ENCODE assay signal across 8 mouse cellular contexts in the genomic region with DNA sequence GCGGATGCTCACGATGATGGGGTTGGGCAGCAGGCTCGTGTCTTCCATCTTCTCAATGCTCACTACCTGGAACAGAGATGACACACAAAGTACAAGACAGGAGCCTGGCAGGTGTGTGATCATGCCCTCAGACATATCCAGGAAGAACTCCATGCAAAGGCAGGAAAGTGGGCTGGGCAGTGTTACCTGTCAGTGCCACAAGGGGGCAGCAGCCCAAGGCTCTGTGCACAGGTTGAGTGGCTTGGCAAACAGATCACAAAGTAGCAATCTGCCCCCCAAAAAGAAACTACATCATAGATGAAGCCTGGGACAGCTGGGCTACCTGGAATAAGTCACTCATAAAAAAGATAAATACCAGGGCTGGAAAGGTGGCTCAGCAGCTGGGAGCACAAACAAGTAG. TPM values are rescaled to one million over a fixed set of nuclear protein-coding genes. Genes with fewer than 3 reads are reported as not detected.
DNase-seq lines count a peak whose midpoint lies in the region; ATAC-seq and TF ChIP-seq lines count a peak whose summit lies in the region.

No protein-coding gene starts in this region.

- peak; percentile 51 for DNase-seq in CH12.LX (ENCODE audit: extremely low read depth)
- DNase-seq in brain, embryonic 14.5 days (ENCODE audit: low read depth), result peak; percentile 76
- peak; percentile 80 to 84 for DNase-seq in heart, postnatal 36 days
- DNase-seq in layer of hippocampus, adult 9-11 months, result peak; percentile 66
- DNase-seq in lung, postnatal 14 days, result peak; percentile 86
- DNase-seq in retina, adult 2 months (ENCODE audit: low read depth, low spot score), result peak; percentile 33
- DNase-seq in thymus, postnatal 25 days, result peak; percentile 84

- TF ChIP-seq EP300 in CH12.LX (IDR thresholded peaks at IDR 0.05; ENCODE audit: low read length), result no peak

- H3K4me3 ChIP-seq in CH12.LX (replicated peaks in 1 of 3; ENCODE audit: low read depth in 2 of 3, low read length in 2 of 3, poor library complexity in 1 of 3), result no peak overlapping the region
- H3K4me3 ChIP-seq in forebrain, embryonic 12.5 days (replicated peaks), result no peak overlapping the region

- no peak for TF ChIP-seq POLR2A in CH12.LX (IDR thresholded peaks at IDR 0.05; ENCODE audit: low read depth, low read length)
- TF ChIP-seq POLR2A in brain, embryonic 14.5 days (IDR thresholded peaks at IDR 0.05; ENCODE audit: borderline replicate concordance, extremely low read depth, insufficient read depth, insufficient read length, poor library complexity, severe bottlenecking), result no peak

- H3K9ac ChIP-seq in CH12.LX (ENCODE audit: insufficient read depth, low read depth), result no peak overlapping the region
- H3K9ac ChIP-seq in forebrain, embryonic 12.5 days, result no peak overlapping the region

- 55% methylated on average over 3 of the region's 3 CpGs for WGBS in forebrain, embryonic 12.5 days

- peaks cover 0 to 14% of the 10 kb centered on the region in 2 experiments; a peak in 2 of 4 replicates for H3K4me1 ChIP-seq in CH12.LX (ENCODE audit: control insufficient read depth in 1 of 2, insufficient read depth in 2 of 2)
- peaks cover 5% of the 10 kb centered on the region; the same call in 1 of the 2 replicates for H3K4me1 ChIP-seq in forebrain, embryonic 12.5 days

- no peak overlapping the region for H3K4me2 ChIP-seq in CH12.LX (ENCODE audit: insufficient read depth, low read depth, poor library complexity, severe bottlenecking)
- no peak overlapping the region for H3K4me2 ChIP-seq in forebrain, embryonic 12.5 days

- dilution Hi-C loops in CH12.LX (cut with MboI; ENCODE audit: extremely low pct_ligation_motif_present, extremely low pct_unique_long_range_greater_than_20kb, low sequenced_read_pairs), result no loop called here

- no peaks in the 10 kb centered on the region for H3K36me3 ChIP-seq in CH12.LX (replicated peaks in 1 of 2; ENCODE audit: control insufficient read depth in 1 of 2, insufficient read depth in 1 of 2, low read length in 1 of 2)
- H3K36me3 ChIP-seq in forebrain, embryonic 12.5 days (replicated peaks), result no peaks in the 10 kb centered on the region

- intact Hi-C loops in heart, postnatal 36 days (cut with DNase I), result loop anchor here (1.0 to 5.0 kb wide), 3 partner anchors 85 to 130 kb away; partner anchors contain the start of gene Tbc1d8

- TF ChIP-seq RAD21 in CH12.LX (IDR thresholded peaks at IDR 0.05; ENCODE audit: low read depth, low read length), result peak; percentile 62

- TF ChIP-seq CTCF in CH12.LX (conservative IDR thresholded peaks at IDR 0.05 in 1 of 2, IDR thresholded peaks at IDR 0.05 in 1 of 2; ENCODE audit: low read depth in 2 of 2, low read length in 2 of 2), result peak; percentile 88 to 90
- peak; percentile 95 for TF ChIP-seq CTCF in brain, embryonic 14.5 days (IDR thresholded peaks at IDR 0.05; ENCODE audit: borderline replicate concordance, extremely low read depth, insufficient read depth, insufficient read length)

- in situ Hi-C loops in CH12.LX (cut with MboI; ENCODE audit: low pct_ligation_motif_present, low pct_unique_long_range_greater_than_20kb, low sequenced_read_pairs), result loop anchor here (5.0 kb wide), 1 partner anchor 110 kb away; no protein-coding TSS in a partner anchor

- H3K9me3 ChIP-seq in CH12.LX (replicated peaks; ENCODE audit: low read length), result peaks cover 1% of the 10 kb centered on the region
- peaks cover 1% of the 10 kb centered on the region; the same call in 1 of the 2 replicates for H3K9me3 ChIP-seq in forebrain, embryonic 12.5 days

- no peak overlapping the region for H3K27ac ChIP-seq in CH12.LX (ENCODE audit: insufficient read depth, low read depth)
- H3K27ac ChIP-seq in forebrain, embryonic 12.5 days, result no peak overlapping the region

- no peaks in the 10 kb centered on the region for H3K79me2 ChIP-seq in CH12.LX (replicated peaks; ENCODE audit: control insufficient read depth, extremely low read depth, insufficient read depth, poor library complexity, severe bottlenecking)

- ATAC-seq in forebrain, embryonic 12.5 days (ENCODE audit: low FRiP score), result 0 out of 2 replicates have a peak, but pooled peaks have one; percentile 39

- H3K27me3 ChIP-seq in CH12.LX (replicated peaks), result no peaks in the 10 kb centered on the region
- 0 out of 2 replicates have a peak, but pooled peaks cover 5% of the 10 kb centered on the region for H3K27me3 ChIP-seq in forebrain, embryonic 12.5 days

TF ChIP-seq in CH12.LX, 34 proteins besides CTCF, POLR2A, EP300 and RAD21:
- TF ChIP-seq MAFK (IDR thresholded peaks at IDR 0.05; ENCODE audit: insufficient replicate concordance, low read length), result no peak
- TF ChIP-seq JUND (conservative IDR thresholded peaks at IDR 0.05; ENCODE audit: low read depth, low read length), result no peak
- no peak for TF ChIP-seq NRF1 (IDR thresholded peaks at IDR 0.05; ENCODE audit: low read depth, low read length)
- TF ChIP-seq SMC3 (IDR thresholded peaks at IDR 0.05; ENCODE audit: low read depth, low read length), result peak; percentile 87
- no peak for TF ChIP-seq GABPA (IDR thresholded peaks at IDR 0.05; ENCODE audit: insufficient replicate concordance, low read depth, low read length)
- no peak for TF ChIP-seq CHD2 (IDR thresholded peaks at IDR 0.05; ENCODE audit: low read length)
- TF ChIP-seq MAX (IDR thresholded peaks at IDR 0.05; ENCODE audit: low read length), result no peak
- no peak for TF ChIP-seq BHLHE40 (IDR thresholded peaks at IDR 0.05; ENCODE audit: low read depth, low read length)

RNA-seq across cellular contexts. Expression of gene Rpl31, which starts 24.5 kb away (rescaled TPM):
- total RNA-seq in CH12.LX (2012; rRNA removed) (1,766 and 2,121 TPM in 2 replicates), CH12.LX (2014; rRNA removed) (1,044 and 1,145 TPM in 2 replicates)
- polyA plus RNA-seq in CH12.LX (2012; ENCODE audit: insufficient read length, low read depth), result 795 and 949 TPM in 2 replicates
- polyA plus RNA-seq in brain, embryonic 14.5 days (2012; rRNA removed), result 1,108 and 1,128 TPM in 2 replicates
- 453 and 454 TPM in 2 replicates for polyA plus RNA-seq in forebrain, embryonic 12.5 days (2016; fragmentation: Nextera tagmentation; extraction: Ambion mirVana)
- total RNA-seq in heart, postnatal 36 days (2021), result 100 to 1,000 TPM; 517 to 581 TPM

Comparison
In these comparisons a context has a peak if more than half of its experiments do, and no peak if none do; other contexts are left out.
1. DNase-seq: peak in every context shown above with its lines; median percentile 86 in lung, postnatal 14 days; 84 in thymus, postnatal 25 days; 82 in heart, postnatal 36 days; 76 in brain, embryonic 14.5 days; 66 in layer of hippocampus, adult 9-11 months; 51 in CH12.LX; 33 in retina, adult 2 months.